Mouse (Mus musculus): ENCODE measurements around the gene Usp34.
A peak's percentile ranks its signal among the peaks of the same experiment; 100 is the strongest.
"Not testable (repeated sequence)": the region's sequence is repeated elsewhere in the genome, so short reads cannot be mapped to it uniquely, and the experiment has no call there.

The Usp34 gene

GRCm38 (mm10) chr11:23357226-23357625, 50.5 kb downstream of the Usp34 start:
- not testable (repeated sequence) for DNase-seq (ENCODE audit: low read depth, low spot score)

- DNase-seq (ENCODE audit: low read depth, low spot score), result not testable (repeated sequence)
Measured at GRCm38 (mm10) chr11:23359687-23360235, 53.1 kb downstream of the Usp34 start.

- no peak for DNase-seq (ENCODE audit: low read depth, low spot score)
Measured at GRCm38 (mm10) chr11:23362305-23362704, 55.6 kb downstream of the Usp34 start.

- no peak for DNase-seq (ENCODE audit: low read depth, low spot score)
Measured at GRCm38 (mm10) chr11:23364348-23364747, 57.7 kb downstream of the Usp34 start.

- DNase-seq (ENCODE audit: low read depth, low spot score), result no peak
Measured at GRCm38 (mm10) chr11:23372032-23372431, 65.3 kb downstream of the Usp34 start.

GRCm38 (mm10) chr11:23372490-23372889, 65.8 kb downstream of the Usp34 start:
- no peak for DNase-seq (ENCODE audit: low read depth, low spot score)

GRCm38 (mm10) chr11:23380055-23380454, 73.4 kb downstream of the Usp34 start:
- no peak for DNase-seq (ENCODE audit: low read depth, low spot score)

GRCm38 (mm10) chr11:23380595-23380994, 73.9 kb downstream of the Usp34 start:
- no peak for DNase-seq (ENCODE audit: low read depth, low spot score)

- no peak for DNase-seq (ENCODE audit: low read depth, low spot score)
Measured at GRCm38 (mm10) chr11:23382787-23383186, 76.1 kb downstream of the Usp34 start.

- no peak for DNase-seq (ENCODE audit: low read depth, low spot score)
Measured at GRCm38 (mm10) chr11:23389649-23390048, 83.0 kb downstream of the Usp34 start.

GRCm38 (mm10) chr11:23392567-23392966, 85.9 kb downstream of the Usp34 start:
- no peak for DNase-seq (ENCODE audit: low read depth, low spot score)

- DNase-seq (ENCODE audit: low read depth, low spot score), result no peak
Measured at GRCm38 (mm10) chr11:23396608-23397007, 89.9 kb downstream of the Usp34 start.

- peak; percentile 27 for DNase-seq (ENCODE audit: low read depth, low spot score)
Measured at GRCm38 (mm10) chr11:23400978-23401776, 94.5 kb downstream of the Usp34 start.

- DNase-seq (ENCODE audit: low read depth, low spot score), result no peak
Measured at GRCm38 (mm10) chr11:23428301-23428700, 121.6 kb downstream of the Usp34 start.

GRCm38 (mm10) chr11:23430013-23430412, 123.3 kb downstream of the Usp34 start:
- DNase-seq (ENCODE audit: low read depth, low spot score), result no peak

GRCm38 (mm10) chr11:23436076-23436475, 129.4 kb downstream of the Usp34 start:
- DNase-seq (ENCODE audit: low read depth, low spot score), result peak; percentile 10

- DNase-seq (ENCODE audit: low read depth, low spot score), result not testable (repeated sequence)
Measured at GRCm38 (mm10) chr11:23465862-23466261, 159.2 kb downstream of the Usp34 start.

GRCm38 (mm10) chr11:23489955-23490354, 183.3 kb downstream of the Usp34 start:
- DNase-seq (ENCODE audit: low read depth, low spot score), result no peak

- DNase-seq (ENCODE audit: low read depth, low spot score), result no peak
Measured at GRCm38 (mm10) chr11:23492048-23492790, 185.5 kb downstream of the Usp34 start.

- no peak for DNase-seq (ENCODE audit: low read depth, low spot score)
Measured at GRCm38 (mm10) chr11:23495231-23495630, 188.5 kb downstream of the Usp34 start.

GRCm38 (mm10) chr11:23496661-23497060, 190.0 kb downstream of the Usp34 start:
- DNase-seq (ENCODE audit: low read depth, low spot score), result peak; percentile 14

GRCm38 (mm10) chr11:23497335-23497717, 190.6 kb downstream of the Usp34 start:
- peak; percentile 83 for DNase-seq (ENCODE audit: low read depth, low spot score)
